Mouse (Mus musculus): ENCODE data around the gene Cartpt. TPM values are rescaled to one million over a fixed set of nuclear protein-coding genes. Genes with fewer than 3 reads are reported as not detected.

Cartpt gene
- polyA plus RNA-seq, 1 experiment from 2014 or later, result 36.2 TPM

- ATAC-seq (ENCODE audit: low FRiP score), result no peak; the same call in 1 of the 2 replicates
- 32% methylated on average over 15 of the region's 15 CpGs for WGBS
- H3K27me3 ChIP-seq (ENCODE audit: control insufficient read depth, insufficient read depth, low read length), result no peaks in the 10 kb centered on the region
- H3K9me3 ChIP-seq (ENCODE audit: control insufficient read depth, low read length), result no peaks in the 10 kb centered on the region
- peak; percentile 87 for DNase-seq (ENCODE audit: low spot score, missing footprints)
- H3K4me3 ChIP-seq (ENCODE audit: low read depth, low read length), result no peak overlapping the region
- no peak overlapping the region for H3K4me2 ChIP-seq
- no peaks in the 10 kb centered on the region for H3K4me1 ChIP-seq (ENCODE audit: control insufficient read depth, insufficient read depth, low read length)
- H3K9ac ChIP-seq (ENCODE audit: low read length), result no peak overlapping the region; the same call in 1 of the 2 replicates
- no peak overlapping the region for H3K27ac ChIP-seq (ENCODE audit: low read depth, low read length)
- H3K36me3 ChIP-seq (ENCODE audit: control insufficient read depth, insufficient read depth, low read length), result no peaks in the 10 kb centered on the region
Measured at GRCm38 (mm10) chr13:99849597-99849996, 51.3 kb downstream of the Cartpt start.

Other genes starting within 250 kb of the Cartpt start
- gene Mccc2, start 114.5 kb upstream of the Cartpt start, polyA plus RNA-seq (2014; fragmentation: Nextera tagmentation; extraction: Ambion mirVana), result 35.5 and 39.9 TPM in 2 replicates
- gene Bdp1, start 203.0 kb upstream of the Cartpt start, polyA plus RNA-seq (2014; fragmentation: Nextera tagmentation; extraction: Ambion mirVana), result 20.5 and 23.7 TPM in 2 replicates
- 239 and 276 TPM in 2 replicates for gene Serf1, start 206.9 kb upstream of the Cartpt start, polyA plus RNA-seq (2014; fragmentation: Nextera tagmentation; extraction: Ambion mirVana)
- 84.4 and 86.8 TPM in 2 replicates for gene Smn1, start 223.8 kb upstream of the Cartpt start, polyA plus RNA-seq (2014; fragmentation: Nextera tagmentation; extraction: Ambion mirVana)